Mouse (Mus musculus): ENCODE results near the gene Atp2a1.

GRCm38 (mm10) chr7:126501684-126502022, 38.7 kb upstream of the Atp2a1 start:
- no peak for TF ChIP-seq POLR2A (IDR thresholded peaks at IDR 0.05; ENCODE audit: control insufficient read depth, extremely low read depth, insufficient read depth, low read length, poor library complexity)
- TF ChIP-seq CTCF (IDR thresholded peaks at IDR 0.05; ENCODE audit: borderline replicate concordance, control insufficient read depth, extremely low read depth, insufficient read depth, low read length, poor library complexity), result no peak
